Mouse (Mus musculus) MEL (cell line): ENCODE measurements at regions not wholly inside any gene's neighbourhood (a gene's known extent, or its start where the extent isn't known, plus 50 kb on each side); places are given as distances from the start of the nearest gene placed in this dataset.

Source experiments
- KAT2A ChIP-seq: conservative IDR thresholded peaks from 2 replicates; pipeline ENCODE4 v1.6.1; 2012; ENCODE audit warnings: low read depth, low read length, improper control_type of control experiment, inconsistent platforms
- NELFE ChIP-seq: IDR thresholded peaks from 2 replicates; pipeline ENCODE4 v1.6.1; 2011; ENCODE audit warnings: low read depth, low read length, improper control_type of control experiment
- NRF1 ChIP-seq: IDR thresholded peaks from 2 replicates; pipeline ENCODE4 v1.6.1; 2014; ENCODE audit warnings: low read depth, mild to moderate bottlenecking, inconsistent platforms, low read length, improper control_type of control experiment, moderate library complexity; ENCODE audit not compliant: poor library complexity, insufficient read depth, severe bottlenecking

GRCm38 (mm10) chr7:129810141-129810540, 218.5 kb downstream of the Wdr11 start:
- TF ChIP-seq NRF1, result no peak
- no peak for TF ChIP-seq NELFE
- no peak for TF ChIP-seq KAT2A
